Mouse (Mus musculus) CH12.LX (cell line): Measurements from ENCODE around the gene Cplx1.

Experiments used
- CHD2 ChIP-seq: IDR thresholded peaks from 2 replicates; pipeline ENCODE4 v1.6.1; 2011; ENCODE audit warnings: low read length, improper control_type of control experiment
- CTCF ChIP-seq, 2 experiments: IDR thresholded peaks in 1 of 2; conservative IDR thresholded peaks in 1 of 2; 2 replicates each; pipeline ENCODE4 v1.5.1; 2011 to 2012; ENCODE audit warnings: low read depth in 2 of 2, low read length in 2 of 2, improper control_type of control experiment in 1 of 2, inconsistent platforms in 1 of 2, mild to moderate bottlenecking in 1 of 2, moderate library complexity in 1 of 2
- E2F4 ChIP-seq: IDR thresholded peaks from 2 replicates; pipeline ENCODE4 v1.6.1; 2011; ENCODE audit warnings: low read depth, low read length, improper control_type of control experiment; ENCODE audit not compliant: insufficient replicate concordance
- EP300 ChIP-seq: IDR thresholded peaks from 2 replicates; pipeline ENCODE4 v1.6.1; 2011; ENCODE audit warnings: low read length, improper control_type of control experiment
- ETS1 ChIP-seq: conservative IDR thresholded peaks from 2 replicates; pipeline ENCODE4 v1.6.1; 2012; ENCODE audit warnings: low read depth, mild to moderate bottlenecking, inconsistent platforms, low read length, improper control_type of control experiment, moderate library complexity
- MAX ChIP-seq: IDR thresholded peaks from 2 replicates; pipeline ENCODE4 v1.6.1; 2011; ENCODE audit warnings: low read length, improper control_type of control experiment
- NRF1 ChIP-seq: IDR thresholded peaks from 2 replicates; pipeline ENCODE4 v1.6.1; 2014; ENCODE audit warnings: low read depth, mild to moderate bottlenecking, inconsistent platforms, low read length, improper control_type of control experiment, moderate library complexity
- POLR2A ChIP-seq: IDR thresholded peaks from 2 replicates; pipeline ENCODE4 v1.6.1; 2011; ENCODE audit warnings: low read depth, mild to moderate bottlenecking, improper control_type of control experiment, low read length
- ZC3H11A ChIP-seq: IDR thresholded peaks from 2 replicates; pipeline ENCODE4 v1.6.1; 2012; ENCODE audit warnings: low read depth, mild to moderate bottlenecking, inconsistent platforms, low read length, improper control_type of control experiment
- ZMIZ1 ChIP-seq: IDR thresholded peaks from 2 replicates; pipeline ENCODE4 v1.6.1; 2012; ENCODE audit warnings: low read depth, mild to moderate bottlenecking, inconsistent platforms, low read length, improper control_type of control experiment
- ZNF384 ChIP-seq: IDR thresholded peaks from 2 replicates; pipeline ENCODE4 v1.6.1; 2012; ENCODE audit warnings: low read depth, low read length, improper control_type of control experiment, inconsistent platforms

GRCm38 (mm10) chr5:108485239-108485638 lies 64.6 kb downstream of the Cplx1 start:
- TF ChIP-seq ZC3H11A = no peak
- no peak for TF ChIP-seq ZNF384
- no peak for TF ChIP-seq ZMIZ1
- no peak for TF ChIP-seq E2F4
- no peak for TF ChIP-seq MAX
- TF ChIP-seq CTCF (conservative IDR thresholded peaks at IDR 0.05 in 1 of 2, IDR thresholded peaks at IDR 0.05 in 1 of 2; ENCODE audit: low read depth in 2 of 2, low read length in 2 of 2) = peak; percentile 78 to 80
- no peak for TF ChIP-seq POLR2A
- no peak for TF ChIP-seq EP300
- TF ChIP-seq ETS1 = no peak
- TF ChIP-seq CHD2 = no peak
- no peak for TF ChIP-seq NRF1
